Mouse (Mus musculus) stomach, postnatal 0 days (tissue): ENCODE measurements around the gene Cmah.

ENCODE experiments used
- CTCF ChIP-seq: IDR thresholded peaks from 2 replicates; pipeline ENCODE4 v1.5.1; 2016; ENCODE audit warnings: antibody characterized with exemption, low read depth, mild to moderate bottlenecking, moderate library complexity
- EP300 ChIP-seq: optimal IDR thresholded peaks from 2 replicates; pipeline ENCODE3; 2016; ENCODE audit warnings: antibody characterized with exemption

DNA sequence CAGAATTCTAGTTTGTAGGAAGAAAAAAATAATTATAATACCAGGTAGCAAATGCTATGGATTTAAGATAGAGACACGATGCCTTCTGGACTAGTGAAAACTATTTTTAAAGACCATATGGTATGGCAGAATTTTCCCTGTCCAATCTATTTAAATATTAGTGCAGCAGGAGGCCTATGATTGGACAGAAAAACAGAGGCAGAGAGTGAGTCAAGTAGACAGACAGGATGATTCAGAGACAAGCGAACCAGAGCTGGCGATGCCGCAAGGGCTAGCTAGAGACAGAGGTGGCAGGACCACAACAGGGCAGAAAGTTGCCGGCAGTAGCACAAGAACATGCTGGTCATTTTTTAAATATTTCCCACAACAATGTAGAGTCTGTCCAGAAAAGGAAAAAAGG lies 126.5 kb downstream of the Cmah start:
- no peak for TF ChIP-seq CTCF
- no peak for TF ChIP-seq EP300
